Mouse (Mus musculus) stomach, embryonic 15.5 days (tissue): ENCODE results near the gene Ndufa4l2. TPM values are rescaled to one million over a fixed set of nuclear protein-coding genes. Genes with fewer than 3 reads are reported as not detected.

Experiments
- ATAC-seq: fragments of 200-750 bp; cut with Nextera tagmentation; 2 replicates; pipeline ENCODE4 v1.8.0; 2017; ENCODE audit warnings: low read depth, moderate number of reproducible peaks, moderate TSS enrichment; ENCODE audit not compliant: insufficient read depth, low FRiP score
- H3K27ac ChIP-seq: fragments of 300-500 bp; sonication (generic); 2 replicates; pipeline ENCODE4 v1.5.1; 2015; ENCODE audit warnings: mild to moderate bottlenecking, inconsistent platforms
- H3K27me3 ChIP-seq: fragments of 300-500 bp; sonication (generic); replicated peaks from 2 replicates; pipeline ENCODE4 v1.6.1; 2015; ENCODE audit warnings: inconsistent platforms
- H3K36me3 ChIP-seq: fragments of 300-500 bp; sonication (generic); 2 replicates; pipeline ENCODE4 v1.6.1; 2015; ENCODE audit warnings: inconsistent platforms
- H3K4me1 ChIP-seq: fragments of 300-500 bp; sonication (generic); 2 replicates; pipeline ENCODE4 v1.6.1; 2015; ENCODE audit warnings: inconsistent platforms
- H3K4me2 ChIP-seq: fragments of 300-500 bp; sonication (generic); 2 replicates; pipeline ENCODE4 v1.6.1; 2015; ENCODE audit warnings: mild to moderate bottlenecking, inconsistent platforms
- H3K4me3 ChIP-seq: fragments of 300-500 bp; sonication (generic); replicated peaks from 2 replicates; pipeline ENCODE4 v1.5.1; 2015; ENCODE audit warnings: inconsistent platforms
- H3K9ac ChIP-seq: fragments of 300-500 bp; sonication (generic); 2 replicates; pipeline ENCODE4 v1.6.1; 2015; ENCODE audit warnings: inconsistent platforms
- H3K9me3 ChIP-seq: fragments of 300-500 bp; sonication (generic); 2 replicates; pipeline ENCODE4 v1.6.1; 2016; ENCODE audit warnings: inconsistent platforms
- WGBS: fragments of 180-500 bp; shearing (Covaris S2); methylation state at CpG from one replicate; pipeline ENCODE4 v1.1.7; 2015; 5-methylcytosine and 5-hydroxymethylcytosine counted together
- polyA plus RNA-seq: library from polyadenylated mRNA; unstranded; fragments of >200 nt; fragmentation: Nextera tagmentation; extraction: Ambion mirVana; gene quantifications from 2 replicates; pipeline ENCODE4 v1.2.1, GENCODE M21; 2015

Gene Ndufa4l2
- polyA plus RNA-seq, 1 experiment from 2014 or later: 117 TPM

DNA sequence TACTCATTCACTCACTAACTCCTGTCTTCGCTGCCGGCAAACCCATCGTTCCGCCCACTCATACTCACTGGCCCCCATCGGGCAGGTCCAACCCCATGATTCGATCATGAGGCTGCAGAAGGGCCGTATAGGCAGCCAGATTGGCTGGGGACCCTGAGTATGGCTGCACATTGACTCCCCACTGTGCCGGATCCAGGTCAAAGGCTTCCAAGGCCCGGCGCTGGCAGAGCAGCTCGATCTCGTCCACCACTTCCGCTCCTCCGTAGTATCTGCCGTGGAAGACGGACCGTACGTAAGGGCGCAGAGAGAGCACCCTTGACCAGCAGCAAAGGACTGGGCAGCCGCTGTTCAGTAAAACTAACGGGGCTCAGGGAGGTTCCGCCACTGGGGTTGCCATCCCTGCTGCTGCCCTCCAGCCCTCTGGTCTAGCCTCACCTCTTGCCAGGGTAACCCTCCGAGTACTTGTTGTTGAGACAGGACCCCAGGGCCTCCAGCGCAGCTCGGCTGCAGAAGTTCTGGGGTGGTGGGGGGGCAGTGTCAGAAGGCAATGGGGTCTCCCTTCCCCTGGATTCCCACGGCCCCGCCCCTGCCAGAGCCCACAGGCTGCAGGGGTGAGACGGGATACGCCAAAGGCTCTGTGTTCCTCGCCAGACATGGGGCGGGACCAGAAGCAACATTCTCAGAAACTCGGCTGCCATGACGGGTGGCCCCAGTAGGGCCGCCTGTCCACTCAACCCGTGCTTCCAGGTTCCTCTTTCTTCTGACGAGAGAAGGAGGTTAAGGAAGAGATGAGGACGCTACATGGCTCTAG is 5.3 kb downstream of the Ndufa4l2 start:
- peaks cover 12% of the 10 kb centered on the region for H3K27me3 ChIP-seq
- H3K27ac ChIP-seq: no peak overlapping the region
- peak overlapping the region; percentile 88 for H3K4me2 ChIP-seq
- ATAC-seq: no peak
- H3K4me1 ChIP-seq: peaks cover 51% of the 10 kb centered on the region
- H3K9ac ChIP-seq: no peak overlapping the region
- peaks cover 26% of the 10 kb centered on the region for H3K36me3 ChIP-seq
- whole genome bisulfite sequencing: 94% methylated on average over 37 of the region's 37 CpGs
- no peaks in the 10 kb centered on the region for H3K9me3 ChIP-seq
- peak overlapping the region; percentile 64; the same call in 1 of the 2 replicates for H3K4me3 ChIP-seq

DNA sequence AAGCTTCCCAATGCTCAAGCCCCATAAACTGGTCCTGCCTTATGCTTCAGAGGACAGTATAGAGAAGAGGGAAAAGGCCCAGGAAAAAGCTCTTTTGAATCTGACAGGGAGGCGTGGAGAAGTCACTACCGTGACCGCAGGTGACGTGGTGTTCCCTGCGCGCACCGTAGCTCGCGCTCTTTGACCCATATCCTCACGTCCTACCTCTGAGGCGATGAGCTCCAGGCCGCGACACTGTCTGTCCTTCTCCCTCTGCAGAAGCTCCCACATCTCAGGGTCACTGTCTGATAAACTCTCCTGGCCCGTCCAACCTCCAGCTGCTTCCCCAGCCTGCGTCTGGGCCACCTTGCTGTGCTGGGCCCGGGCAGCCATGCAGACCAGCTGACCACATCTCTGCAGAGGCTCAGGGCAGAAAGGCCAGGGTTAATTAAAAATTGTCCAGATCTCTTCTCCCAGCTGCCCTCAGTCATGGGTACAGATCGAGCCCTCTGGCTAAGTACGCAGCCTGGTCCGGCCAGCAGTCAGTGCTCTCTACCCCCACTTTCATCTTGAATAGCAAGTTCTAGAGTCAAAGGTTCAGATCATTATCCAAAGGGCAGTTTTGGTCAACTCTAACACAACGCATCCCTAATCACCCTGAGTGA is 6.1 kb downstream of the Ndufa4l2 start:
- H3K27me3 ChIP-seq: peaks cover 20% of the 10 kb centered on the region
- 0 out of 2 replicates have a peak overlapping the region, but pooled peaks have one; percentile 49 for H3K9ac ChIP-seq
- no peaks in the 10 kb centered on the region for H3K9me3 ChIP-seq
- 83% methylated on average over 20 of the region's 20 CpGs for WGBS
- ATAC-seq: no peak
- peaks cover 51% of the 10 kb centered on the region for H3K4me1 ChIP-seq
- H3K36me3 ChIP-seq: peaks cover 26% of the 10 kb centered on the region
- peak overlapping the region; percentile 88 for H3K4me2 ChIP-seq
- H3K27ac ChIP-seq: no peak overlapping the region
- peak overlapping the region; percentile 64 for H3K4me3 ChIP-seq

DNA sequence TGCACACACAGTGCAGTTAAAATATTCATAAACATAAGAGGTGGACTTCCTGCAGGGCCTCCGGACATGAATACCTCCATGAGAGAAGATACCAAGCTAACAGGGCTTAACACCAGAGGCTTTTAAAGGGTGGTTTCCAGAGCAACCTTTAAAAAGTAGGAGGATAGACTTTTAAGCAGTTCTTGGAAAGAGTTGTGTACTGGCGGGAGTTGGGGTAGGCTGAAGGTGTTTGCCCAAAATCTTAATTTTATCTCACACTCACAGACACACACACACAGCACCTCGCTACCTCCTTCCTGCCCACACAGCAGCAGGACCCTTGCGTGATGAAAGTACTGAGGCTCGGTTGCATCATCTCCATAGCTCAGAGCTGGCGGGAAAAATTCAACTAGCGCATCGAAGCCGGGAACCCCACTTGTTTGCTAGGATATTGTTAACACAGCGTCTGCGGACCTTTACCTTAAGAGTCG is 6.9 kb downstream of the Ndufa4l2 start:
- H3K27ac ChIP-seq: 0 out of 2 replicates have a peak overlapping the region, but pooled peaks have one; percentile 9
- 4% methylated on average over 12 of the region's 12 CpGs for WGBS
- H3K4me1 ChIP-seq: peaks cover 51% of the 10 kb centered on the region

DNA sequence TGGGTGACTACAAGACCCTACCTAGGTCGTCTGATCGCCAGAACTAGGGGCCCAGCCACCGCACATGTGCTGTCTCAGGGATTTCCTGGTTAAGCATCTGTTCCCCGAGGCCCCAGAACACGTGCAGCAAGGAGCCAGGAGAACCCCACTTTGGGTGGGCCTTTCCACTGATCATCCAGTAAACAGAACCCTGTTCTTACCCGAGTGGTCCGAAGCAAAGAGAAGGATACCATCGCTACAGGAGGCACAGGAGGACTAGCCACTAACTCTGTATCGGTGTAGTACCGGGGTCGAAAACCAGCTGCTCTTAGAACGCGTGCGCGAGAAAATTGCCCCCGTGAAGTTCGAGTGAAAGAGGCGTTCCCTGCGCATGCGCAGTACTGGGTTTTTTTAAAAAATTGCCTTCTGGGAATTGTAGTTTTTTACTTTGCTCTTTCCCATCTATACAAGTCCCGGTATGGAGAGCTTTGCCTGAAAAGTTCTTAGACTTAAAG is 7.4 kb downstream of the Ndufa4l2 start, which contains the start of gene Shmt2:
Gene Shmt2 (minus strand): TSS at position 357 of the 494 bp plus-strand sequence.
- H3K36me3 ChIP-seq: peaks cover 26% of the 10 kb centered on the region
- peak within 1 kb of the TSS; percentile 64 for H3K4me3 ChIP-seq
- H3K4me2 ChIP-seq: peak within 1 kb of the TSS; percentile 88
- 0 out of 2 replicates have a peak within 1 kb of the TSS, but pooled peaks have one; percentile 9 for H3K27ac ChIP-seq
- no peaks in the 10 kb centered on the region for H3K9me3 ChIP-seq
- peak within 1 kb of the TSS; percentile 49; the same call in 1 of the 2 replicates for H3K9ac ChIP-seq
- H3K27me3 ChIP-seq: peaks cover 33% of the 10 kb centered on the region
- peaks cover 51% of the 10 kb centered on the region for H3K4me1 ChIP-seq
- ATAC-seq: peak; percentile 54; the same call in 1 of the 2 replicates
- WGBS: under 1% methylated on average over 21 of the region's 21 CpGs

More for the DNA sequence above, 6.9 kb downstream of the Ndufa4l2 start:
- Histone ChIP-seq H3K4me2 (peak overlapping the region; percentile 88), H3K36me3 (peaks cover 26% of the 10 kb centered on the region), H3K9ac (peak overlapping the region; percentile 49; the same call in 1 of the 2 replicates), H3K9me3 (no peaks in the 10 kb centered on the region), H3K27me3 (peaks cover 28% of the 10 kb centered on the region), H3K4me3 (peak overlapping the region; percentile 64)
- ATAC-seq: 0 out of 2 replicates have a peak, but pooled peaks have one; percentile 1

DNA sequence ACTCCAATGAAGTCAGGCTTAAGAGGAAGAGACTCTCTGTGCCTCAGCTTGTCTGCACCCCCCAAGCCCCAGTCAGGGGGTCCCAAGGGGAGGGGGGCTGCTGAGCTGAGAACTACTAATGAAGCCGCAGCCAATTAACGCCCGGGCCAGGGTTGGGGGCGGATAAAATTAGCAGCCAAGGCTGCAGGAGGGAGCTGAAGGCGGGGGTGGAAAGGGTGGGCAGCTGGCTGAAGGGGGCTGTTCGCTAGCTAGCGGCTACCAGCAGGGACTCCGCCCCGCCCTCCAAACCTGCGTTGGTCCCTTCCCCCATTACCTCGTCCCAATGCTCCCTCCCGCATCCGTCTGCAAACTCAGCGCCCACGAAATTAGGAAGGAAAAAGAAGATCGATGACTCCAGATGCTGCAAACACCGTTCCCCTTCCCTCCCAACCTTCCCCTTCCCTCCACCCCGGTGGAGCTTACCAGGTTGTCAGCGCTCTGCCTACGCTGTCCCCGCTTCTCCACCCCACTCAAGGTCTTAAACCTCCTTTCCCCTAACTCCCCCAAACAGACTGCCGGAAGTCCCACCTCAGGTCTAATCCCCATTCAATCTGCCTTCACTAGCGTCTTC is 10.0 kb downstream of the Ndufa4l2 start:
- H3K9ac ChIP-seq: no peak overlapping the region
- ATAC-seq: no peak
- peaks cover 43% of the 10 kb centered on the region for H3K4me1 ChIP-seq
- H3K4me3 ChIP-seq: no peak overlapping the region
- H3K9me3 ChIP-seq: no peaks in the 10 kb centered on the region
- peaks cover 8% of the 10 kb centered on the region for H3K36me3 ChIP-seq
- H3K27me3 ChIP-seq: peaks cover 58% of the 10 kb centered on the region
- WGBS: 3% methylated on average over 23 of the region's 23 CpGs
- H3K27ac ChIP-seq: no peak overlapping the region
- no peak overlapping the region for H3K4me2 ChIP-seq

DNA sequence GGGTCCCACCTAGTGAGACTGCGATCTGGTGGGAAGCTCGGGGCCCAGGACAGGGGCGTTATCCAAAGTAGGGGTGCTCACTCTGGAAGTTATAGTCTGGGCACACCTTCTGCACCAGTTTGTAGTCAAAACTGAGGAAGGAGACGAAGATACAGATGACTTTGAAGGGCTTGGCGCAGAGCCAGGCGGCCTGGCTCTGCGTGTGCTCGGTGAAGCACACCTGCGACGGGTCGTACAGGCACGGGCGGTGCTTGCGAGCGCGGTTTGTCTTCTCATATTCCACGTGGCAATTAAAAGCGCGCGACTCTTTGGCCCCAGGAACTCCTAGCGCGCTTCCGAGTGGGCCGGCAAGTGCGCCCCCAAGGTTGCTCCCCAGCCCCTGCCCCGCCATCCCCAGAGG is 11.3 kb downstream of the Ndufa4l2 start:
- no peaks in the 10 kb centered on the region for H3K36me3 ChIP-seq
- H3K27me3 ChIP-seq: peaks cover 71% of the 10 kb centered on the region
- peak overlapping the region; percentile 34 for H3K4me3 ChIP-seq
- 2% methylated on average over 26 of the region's 26 CpGs for WGBS
- no peak overlapping the region for H3K9ac ChIP-seq
- H3K27ac ChIP-seq: no peak overlapping the region
- H3K9me3 ChIP-seq: no peaks in the 10 kb centered on the region
- H3K4me2 ChIP-seq: peak overlapping the region; percentile 62
- peaks cover 39% of the 10 kb centered on the region for H3K4me1 ChIP-seq
- no peak for ATAC-seq

DNA sequence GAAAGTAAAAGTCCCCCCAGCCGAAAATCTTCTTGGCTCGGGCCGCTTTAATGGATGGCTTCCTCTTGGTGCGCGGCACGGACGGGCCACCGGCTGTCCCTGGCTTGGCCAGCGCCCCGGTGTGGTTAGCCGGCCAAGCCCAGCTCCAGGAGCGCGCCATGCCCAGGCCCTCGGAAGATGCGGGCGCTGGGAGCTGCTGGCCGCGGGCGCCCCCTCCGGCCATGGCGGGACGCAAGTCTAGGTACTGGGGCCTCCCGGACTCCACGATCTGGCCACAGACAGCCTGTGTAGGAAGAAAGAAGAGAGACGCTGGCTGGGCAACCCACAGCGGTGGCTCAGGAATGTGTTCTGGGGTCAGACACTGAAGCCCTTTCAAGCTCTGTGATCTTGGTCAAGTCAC is 11.9 kb downstream of the Ndufa4l2 start:
- ATAC-seq: no peak
- Histone ChIP-seq H3K27me3 (peaks cover 78% of the 10 kb centered on the region), H3K36me3 (no peaks in the 10 kb centered on the region), H3K9me3 (no peaks in the 10 kb centered on the region), H3K4me2 (peak overlapping the region; percentile 62), H3K4me3 (peak overlapping the region; percentile 34), H3K4me1 (peaks cover 33% of the 10 kb centered on the region), H3K27ac (no peak overlapping the region), H3K9ac (0 out of 2 replicates have a peak overlapping the region, but pooled peaks have one; percentile 19)
- under 1% methylated on average over 26 of the region's 26 CpGs for WGBS

DNA sequence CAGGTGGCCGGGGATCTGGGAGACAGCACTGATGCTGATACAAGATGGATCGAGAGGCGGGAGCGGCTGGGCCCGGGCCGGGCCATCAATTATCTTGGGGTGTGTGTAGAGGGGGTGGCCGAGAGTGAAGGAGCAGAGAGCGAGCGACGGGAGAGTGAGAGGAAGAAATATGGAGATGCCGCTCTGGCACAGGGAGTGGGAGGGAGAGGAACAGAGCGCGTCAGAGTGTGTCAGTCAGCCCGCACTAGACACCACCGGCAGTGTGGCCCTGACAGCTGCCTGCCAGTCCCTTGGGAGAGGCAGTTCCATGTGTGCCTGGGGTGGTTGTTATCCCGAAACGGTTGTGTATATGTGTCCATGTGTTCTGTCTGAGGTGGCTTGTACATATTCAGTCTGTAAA is 12.7 kb downstream of the Ndufa4l2 start:
- no peak overlapping the region for H3K27ac ChIP-seq
- H3K36me3 ChIP-seq: no peaks in the 10 kb centered on the region
- no peak overlapping the region for H3K4me2 ChIP-seq
- H3K27me3 ChIP-seq: peaks cover 86% of the 10 kb centered on the region
- H3K9ac ChIP-seq: no peak overlapping the region
- no peak for ATAC-seq
- 7% methylated on average over 17 of the region's 17 CpGs for WGBS
- no peak overlapping the region for H3K4me3 ChIP-seq
- H3K9me3 ChIP-seq: no peaks in the 10 kb centered on the region
- peaks cover 30% of the 10 kb centered on the region for H3K4me1 ChIP-seq

DNA sequence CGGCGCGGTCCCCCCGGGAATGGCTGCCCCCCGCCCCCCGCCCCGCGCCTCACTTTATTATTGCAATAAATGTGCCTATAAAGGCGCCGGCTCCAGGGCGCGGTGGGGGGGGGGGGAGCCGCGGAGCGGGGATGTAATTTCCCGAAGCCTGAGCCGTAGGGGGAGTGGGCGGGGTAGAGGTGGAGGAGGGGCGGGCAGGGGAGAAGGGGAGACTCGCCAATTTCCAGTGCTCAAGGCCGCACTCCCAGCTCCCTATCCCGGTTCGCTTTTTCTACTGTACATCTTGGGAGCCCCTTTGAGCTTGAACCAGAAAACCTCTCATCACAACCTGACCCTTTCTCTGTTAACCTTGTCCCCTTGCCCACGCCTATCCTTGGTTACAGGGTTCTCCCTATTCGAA is 16.2 kb downstream of the Ndufa4l2 start:
- H3K4me3 ChIP-seq: no peak overlapping the region
- no peak overlapping the region for H3K9ac ChIP-seq
- H3K27me3 ChIP-seq: peaks cover 99% of the 10 kb centered on the region

DNA sequence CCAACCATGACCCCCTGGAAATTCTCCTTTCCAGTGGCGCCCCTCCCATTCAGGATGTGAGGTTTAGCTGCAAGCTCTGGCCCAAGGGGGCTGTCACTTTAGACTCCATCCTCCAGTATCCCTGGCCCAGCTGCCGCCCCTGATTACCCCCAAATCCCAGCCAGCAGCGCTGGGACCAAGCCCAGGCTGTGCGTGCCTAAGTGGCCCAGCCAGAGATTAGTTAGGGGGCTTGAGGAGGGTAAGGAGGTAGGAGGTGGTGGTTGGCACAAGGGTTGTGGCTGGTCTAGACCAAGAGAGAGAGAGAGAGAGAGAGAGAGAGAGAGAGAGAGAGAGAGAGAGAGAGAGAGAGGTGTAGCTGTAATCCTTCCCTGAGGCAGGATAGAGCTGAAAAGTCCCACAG is 16.8 kb downstream of the Ndufa4l2 start:
- Histone ChIP-seq H3K4me2 (no peak overlapping the region), H3K9me3 (no peaks in the 10 kb centered on the region), H3K9ac (no peak overlapping the region), H3K27me3 (peaks cover 99% of the 10 kb centered on the region), H3K4me1 (peaks cover 31% of the 10 kb centered on the region), H3K36me3 (no peaks in the 10 kb centered on the region), H3K4me3 (no peak overlapping the region), H3K27ac (no peak overlapping the region)
- no peak for ATAC-seq
- WGBS: 2% methylated on average over 4 of the region's 4 CpGs

More for the DNA sequence above, 16.2 kb downstream of the Ndufa4l2 start:
- Histone ChIP-seq H3K27ac (no peak overlapping the region), H3K4me2 (no peak overlapping the region), H3K9me3 (no peaks in the 10 kb centered on the region), H3K4me1 (peaks cover 37% of the 10 kb centered on the region), H3K36me3 (no peaks in the 10 kb centered on the region)
- ATAC-seq: no peak
- WGBS: 2% methylated on average over 22 of the region's 25 CpGs
